Mouse (Mus musculus) kidney, adult 11 months (tissue): ENCODE measurements around the gene Tarsl2.

ENCODE experiments used
- DNase-seq: peaks from one replicate; pipeline ENCODE4 v3.0.0; 2022

The Tarsl2 gene

GRCm38 (mm10) chr7:65663225-65663790 is 18.6 kb downstream of the Tarsl2 start:
- no peak for DNase-seq

- DNase-seq, result peak; percentile 14
These were observed 19.2 kb downstream of the Tarsl2 start for GRCm38 (mm10) chr7:65663886-65664285.

DNA sequence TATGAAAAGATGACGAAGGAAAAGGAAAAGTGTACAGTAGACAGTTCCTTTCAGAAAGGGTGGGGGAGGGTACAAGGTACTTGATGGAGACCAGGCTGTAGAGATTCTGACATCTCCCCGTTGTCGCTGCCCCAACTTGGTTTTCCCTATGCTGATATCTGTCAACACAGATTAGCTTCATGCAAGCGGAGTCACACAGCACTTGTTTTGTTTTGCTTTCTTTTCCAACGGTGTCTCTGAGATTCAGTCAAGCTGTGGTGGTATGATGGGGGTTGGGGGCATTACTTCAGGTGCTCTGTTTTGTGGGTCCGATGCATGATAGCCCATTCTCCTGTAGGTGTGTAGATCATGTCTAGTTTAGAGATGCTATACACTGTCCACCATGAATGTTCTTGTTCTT is 22.8 kb downstream of the Tarsl2 start:
- DNase-seq, result no peak

DNA sequence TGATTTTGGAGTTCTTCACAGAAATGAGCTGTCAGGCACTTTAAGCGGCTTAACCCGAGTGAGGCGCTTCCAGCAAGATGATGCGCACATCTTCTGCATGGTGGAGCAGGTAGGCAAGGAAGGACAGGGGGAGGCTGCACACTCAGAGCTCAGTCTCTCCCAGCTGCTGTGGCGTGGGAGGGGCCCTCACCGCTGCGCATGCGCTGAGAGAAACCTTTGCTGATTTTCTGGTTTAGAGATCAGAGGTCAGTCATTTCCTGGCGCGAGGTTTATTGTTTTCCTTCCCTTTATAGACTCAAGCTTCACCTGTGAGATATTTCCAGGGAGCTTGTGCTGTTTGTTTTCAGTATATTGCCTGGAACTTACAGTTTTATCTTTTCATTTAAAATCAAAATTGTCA is 33.4 kb downstream of the Tarsl2 start:
- DNase-seq, result no peak

GRCm38 (mm10) chr7:65678900-65679595 is 34.4 kb downstream of the Tarsl2 start:
- DNase-seq, result no peak

DNA sequence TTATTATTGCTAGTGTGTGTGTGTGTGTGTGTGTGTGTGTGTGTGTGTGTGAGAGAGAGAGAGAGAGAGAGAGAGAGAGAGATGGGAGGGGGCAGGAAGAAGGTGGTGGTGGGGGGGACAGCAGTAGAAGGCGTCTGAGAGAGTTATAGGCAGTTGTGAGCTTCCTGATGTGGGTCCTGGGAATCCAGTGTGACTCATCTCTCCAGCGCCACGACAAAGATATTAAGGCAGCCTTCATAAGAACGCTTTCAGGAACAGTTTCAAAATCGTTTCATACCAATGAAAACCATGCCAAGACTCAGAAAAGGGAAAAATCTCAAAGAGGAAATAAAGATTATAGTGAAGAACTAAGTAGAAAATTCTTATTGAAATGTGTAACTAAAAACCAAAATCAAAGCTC is 36.5 kb downstream of the Tarsl2 start:
- DNase-seq, result no peak

DNA sequence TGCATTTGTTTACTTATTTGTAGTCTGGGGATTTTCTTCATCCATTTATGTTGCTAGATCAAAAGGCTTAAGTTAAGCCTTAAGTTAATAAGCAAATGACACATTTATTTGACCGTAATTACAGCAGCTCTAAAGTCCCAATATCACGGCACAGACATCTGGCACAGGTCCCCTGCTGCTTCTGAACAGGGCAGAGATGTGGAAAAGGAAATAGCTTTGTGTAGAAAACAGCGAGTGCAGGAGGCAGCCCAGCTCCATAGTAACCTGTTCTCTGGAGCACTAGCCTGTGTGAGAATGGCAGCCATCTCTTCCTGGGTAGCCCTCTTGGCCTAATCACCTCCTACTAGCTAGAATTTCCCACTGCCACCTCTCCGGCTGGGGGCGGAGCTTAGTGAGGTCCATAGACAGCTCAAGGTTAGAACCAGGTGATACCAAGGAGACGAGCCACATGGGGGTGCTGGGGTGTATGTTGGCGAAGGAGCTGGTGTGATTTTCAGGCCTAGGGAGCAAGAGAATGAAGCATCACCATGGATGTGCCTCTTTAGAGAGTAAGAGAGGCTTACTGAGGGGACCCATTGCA is 39.6 kb downstream of the Tarsl2 start:
- no peak for DNase-seq

DNA sequence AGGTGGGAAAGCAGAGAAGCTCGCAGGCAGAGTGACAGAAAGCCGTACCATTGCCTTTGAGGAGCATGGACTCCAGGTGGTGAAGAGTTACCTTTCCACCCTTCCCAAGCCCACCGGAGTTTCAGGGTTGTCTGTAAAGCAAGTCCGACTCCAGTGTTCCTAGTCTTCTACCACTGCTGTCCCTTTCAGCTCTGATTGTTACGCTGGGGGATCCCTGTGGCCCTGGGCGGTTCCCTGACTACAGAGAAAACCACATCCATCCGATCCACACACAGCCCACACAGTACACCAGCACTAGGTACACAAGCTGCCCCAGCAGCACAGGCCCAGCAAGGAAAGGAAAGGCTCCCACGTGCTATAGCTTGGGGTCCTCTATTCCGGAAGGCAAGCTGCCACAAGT is 42.0 kb downstream of the Tarsl2 start:
- DNase-seq, result no peak

- no peak for DNase-seq
These were observed 46.2 kb downstream of the Tarsl2 start, which contains the start of gene Tm2d3 for GRCm38 (mm10) chr7:65690869-65691268. Tm2d3 (plus strand) TSS chr7:65691169.

GRCm38 (mm10) chr7:65691929-65692605 is 47.4 kb downstream of the Tarsl2 start:
- no peak for DNase-seq

DNA sequence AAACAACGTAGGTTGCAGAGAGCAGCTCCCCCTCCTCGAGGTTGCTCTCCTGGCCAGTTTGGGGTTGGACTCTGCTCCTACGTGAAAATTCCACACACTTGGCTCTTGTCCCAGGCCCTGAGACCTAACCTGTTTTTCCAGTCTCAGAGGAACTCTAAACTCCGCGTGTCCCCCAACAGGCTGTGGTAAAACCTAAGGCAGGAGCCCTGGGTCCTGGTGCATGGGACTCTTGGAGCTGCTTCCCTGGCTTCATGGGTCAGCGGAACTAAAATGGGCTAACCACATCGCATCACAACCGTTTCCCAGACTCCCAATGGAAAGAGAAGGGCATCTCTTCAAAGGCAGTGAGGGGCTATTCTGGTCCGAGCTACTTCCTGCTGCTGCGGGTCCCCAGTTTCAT is 48.2 kb downstream of the Tarsl2 start:
- peak; percentile 85 for DNase-seq

DNA sequence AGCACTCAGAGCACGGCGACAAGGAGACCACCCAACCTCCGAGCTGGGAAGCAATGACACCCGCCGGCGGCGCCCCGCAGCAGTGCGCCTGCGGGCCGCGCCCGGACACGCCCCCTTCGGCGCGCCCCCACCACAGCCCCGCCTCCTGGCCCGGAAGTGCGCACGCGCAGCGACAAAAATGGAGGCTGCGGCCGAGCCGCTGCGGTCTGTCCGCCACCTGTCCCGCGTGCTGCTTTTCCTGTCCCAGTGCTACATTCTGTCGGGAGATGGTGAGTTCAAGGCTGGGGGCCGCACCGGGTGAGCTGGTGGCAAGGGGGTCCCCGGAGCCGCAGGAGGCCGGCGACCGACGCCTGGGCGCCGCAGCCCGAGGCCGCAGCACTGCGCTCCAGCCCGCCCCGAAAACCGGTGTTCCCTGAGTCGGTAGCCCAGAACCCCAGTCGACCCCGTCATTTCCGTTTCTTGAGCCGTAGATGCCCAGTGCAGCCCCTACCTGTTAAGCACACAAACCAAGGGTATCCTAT is 48.7 kb downstream of the Tarsl2 start:
- peak; percentile 74 for DNase-seq

- no peak for DNase-seq
These were observed 51.8 kb downstream of the Tarsl2 start for GRCm38 (mm10) chr7:65696450-65696849.

DNA sequence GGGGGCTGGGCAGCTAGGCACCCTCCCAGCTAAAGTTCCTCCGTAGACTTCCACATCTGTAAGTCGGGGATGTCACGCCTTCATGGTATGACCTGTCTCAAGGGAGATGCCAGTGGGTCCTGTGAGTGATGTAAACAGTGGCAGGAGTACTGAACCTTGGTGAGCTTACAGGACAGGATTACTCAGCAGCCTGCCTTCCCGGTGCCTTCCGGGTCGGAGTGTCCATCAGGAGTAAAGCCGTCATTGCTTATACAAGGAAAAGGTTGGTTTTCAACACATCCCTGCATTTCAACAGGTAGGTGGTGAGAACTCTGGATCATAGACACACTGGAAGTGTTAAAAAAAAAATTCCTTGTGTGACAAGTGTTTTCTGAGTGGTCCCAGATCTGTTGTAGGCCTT is 57.4 kb downstream of the Tarsl2 start:
- no peak for DNase-seq

DNA sequence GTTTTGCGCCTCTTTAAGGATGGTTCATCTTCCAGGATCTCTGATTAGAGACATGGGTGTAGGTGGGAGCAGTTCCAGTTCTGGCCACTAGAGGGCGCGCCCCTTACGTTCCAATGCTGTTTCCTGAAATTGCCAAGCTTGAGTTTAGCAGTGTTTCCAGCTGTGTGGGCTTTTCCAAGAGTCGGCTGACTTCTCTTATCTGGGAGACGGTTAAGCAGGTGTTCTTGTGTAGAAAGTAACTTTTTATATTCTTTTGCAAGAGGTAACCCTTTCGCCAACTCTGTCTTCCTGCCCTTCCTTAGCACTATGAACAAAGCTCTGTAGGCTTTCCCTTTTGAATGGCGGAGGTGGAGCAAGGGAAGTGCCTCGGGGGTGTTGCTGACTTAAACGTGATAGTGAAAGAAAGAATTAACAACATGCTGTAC is 60.1 kb downstream of the Tarsl2 start:
- DNase-seq, result peak; percentile 49

DNA sequence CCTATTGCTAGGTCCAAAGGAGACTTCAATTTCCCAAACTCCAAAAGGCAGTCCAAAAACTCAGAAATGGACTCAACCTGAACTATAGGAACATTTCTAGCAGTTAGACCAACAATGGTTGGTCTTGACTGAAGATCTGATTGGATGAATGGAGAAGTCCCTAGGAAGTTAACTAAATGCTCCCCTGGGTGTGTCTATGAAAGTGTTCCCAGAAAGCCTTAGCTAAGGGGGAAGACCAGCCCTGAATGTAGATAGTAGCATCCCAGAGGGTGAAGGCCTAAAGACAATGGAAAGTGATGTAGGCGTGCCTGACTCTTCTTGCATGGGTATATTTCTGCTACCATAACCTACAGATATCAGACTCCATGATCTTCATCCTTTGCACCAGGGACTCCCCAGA is 63.8 kb downstream of the Tarsl2 start:
- no peak for DNase-seq

- DNase-seq, result no peak
These were observed 65.6 kb downstream of the Tarsl2 start for GRCm38 (mm10) chr7:65710301-65710700.

DNA sequence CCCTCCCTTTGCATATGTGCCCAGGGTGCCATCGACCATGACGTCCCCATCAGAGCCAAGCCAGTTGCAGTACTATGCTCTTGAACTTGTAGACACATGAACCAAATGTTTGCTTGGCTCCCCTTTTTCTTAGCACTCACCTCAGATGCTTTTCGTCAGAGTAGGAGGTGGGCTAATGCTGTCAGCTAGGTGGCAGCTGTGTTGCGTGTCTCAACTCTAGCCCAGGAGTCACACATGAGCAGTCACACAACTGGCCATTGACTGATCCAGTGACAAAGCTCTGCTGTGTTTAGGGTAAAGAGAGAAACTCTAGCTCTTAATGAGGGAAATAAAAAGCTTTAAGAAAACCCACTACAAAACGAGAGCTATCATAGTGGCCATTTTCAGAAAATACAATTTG is 69.1 kb downstream of the Tarsl2 start:
- no peak for DNase-seq

GRCm38 (mm10) chr7:65714304-65714703 is 69.6 kb downstream of the Tarsl2 start:
- DNase-seq, result no peak

- no peak for DNase-seq
These were observed 89.3 kb downstream of the Tarsl2 start for GRCm38 (mm10) chr7:65734024-65734423.

GRCm38 (mm10) chr7:65735261-65735660 is 90.6 kb downstream of the Tarsl2 start:
- no peak for DNase-seq

GRCm38 (mm10) chr7:65737286-65738040 is 92.8 kb downstream of the Tarsl2 start:
- DNase-seq, result peak; percentile 9
